In genomic region chr8:84973803-84974542, GRCm38 (mm10) we compare ENCODE assay signal across 10 mouse cellular contexts. TPM values are rescaled to one million over a fixed set of nuclear protein-coding genes. Genes with fewer than 3 reads are reported as not detected.
DNase-seq lines count a peak whose midpoint lies in the region; ATAC-seq lines count a peak whose summit lies in the region.
"Had no signal": no experiment of that assay in that cellular context is flagged by ENCODE, and none has a peak within 500 bp of the region (broad histone marks: within the 10 kb centered on the region; RNA-seq: fewer than 3 reads in every experiment).

No protein-coding gene starts in this region.

- ATAC-seq in hindbrain, embryonic 13.5 days (ENCODE audit: low FRiP score), result no peak
- ATAC-seq in liver, embryonic 15.5 days (ENCODE audit: insufficient read depth), result no peak
- ATAC-seq in inflammation-experienced regulatory T-cells, adult 6 months, result no peak

- H3K9me3 ChIP-seq in hindbrain, embryonic 13.5 days, result no peaks in the 10 kb centered on the region
- H3K9me3 ChIP-seq in liver, embryonic 15.5 days (replicated peaks), result no peaks in the 10 kb centered on the region
- H3K9me3 ChIP-seq: embryonic facial prominence, embryonic 13.5 days had no signal

- 0 out of 2 replicates have a peak overlapping the region, but pooled peaks have one; percentile 44 for H3K9ac ChIP-seq in hindbrain, embryonic 13.5 days
- peak overlapping the region; percentile 74; the same call in 1 of the 2 replicates for H3K9ac ChIP-seq in liver, embryonic 15.5 days
- H3K9ac ChIP-seq: embryonic facial prominence, embryonic 13.5 days had no signal

- H3K4me1 ChIP-seq in hindbrain, embryonic 13.5 days (replicated peaks), result peaks cover 67% of the 10 kb centered on the region
- H3K4me1 ChIP-seq in liver, embryonic 15.5 days (replicated peaks), result peaks cover 86% of the 10 kb centered on the region

- DNase-seq in left cerebral cortex, postnatal 14 days (ENCODE audit: low spot score in 2 of 2), result peak; percentile 64 to 75
- no peak for DNase-seq in left cerebral cortex, postnatal 36 days (ENCODE audit: low spot score in 2 of 2)
- DNase-seq in MN1 (ENCODE audit: low spot score), result peak; percentile 88
- peak; percentile 67 to 74 for DNase-seq in cerebellum, postnatal 10 days
- peak; percentile 54 to 70 for DNase-seq in spleen, postnatal 4 days (ENCODE audit: low spot score in 2 of 2)

- 61% methylated on average over 4 of the region's 4 CpGs for WGBS in hindbrain, embryonic 13.5 days
- 60% methylated on average over 4 of the region's 4 CpGs for WGBS in liver, embryonic 15.5 days (ENCODE audit: insufficient replicate concordance)

- peaks cover 41% of the 10 kb centered on the region for H3K36me3 ChIP-seq in hindbrain, embryonic 13.5 days
- H3K36me3 ChIP-seq in liver, embryonic 15.5 days (replicated peaks), result peaks cover 57% of the 10 kb centered on the region

- intact Hi-C loops in left cerebral cortex, postnatal 14 days (cut with DNase I), result loop anchor here (2.0 kb wide), 1 partner anchor 53 kb away; the partner anchor contains the start of gene Trir
- intact Hi-C loops in left cerebral cortex, postnatal 36 days (cut with DNase I), result loop anchor here (5.0 kb wide), 1 partner anchor 33 kb away; no protein-coding TSS in a partner anchor

- H3K27ac ChIP-seq in hindbrain, embryonic 13.5 days, result peak overlapping the region; percentile 9; the same call in 1 of the 2 replicates
- peak overlapping the region; percentile 97 for H3K27ac ChIP-seq in liver, embryonic 15.5 days (replicated peaks)
- H3K27ac ChIP-seq: embryonic facial prominence, embryonic 13.5 days had no signal

- H3K4me2 ChIP-seq in hindbrain, embryonic 13.5 days, result no peak overlapping the region
- H3K4me2 ChIP-seq in liver, embryonic 15.5 days, result peak overlapping the region; percentile 99
- H3K4me2 ChIP-seq: embryonic facial prominence, embryonic 13.5 days had no signal

- H3K4me3 ChIP-seq in hindbrain, embryonic 13.5 days, result no peak overlapping the region
- H3K4me3 ChIP-seq in liver, embryonic 15.5 days (replicated peaks), result peak overlapping the region; percentile 85
- H3K4me3 ChIP-seq: embryonic facial prominence, embryonic 13.5 days had no signal

- peaks cover 13% of the 10 kb centered on the region for H3K27me3 ChIP-seq in hindbrain, embryonic 13.5 days
- H3K27me3 ChIP-seq in liver, embryonic 15.5 days, result peaks cover 15% of the 10 kb centered on the region; the same call in 1 of the 2 replicates

RNA-seq across cellular contexts. Expression of gene Rnaseh2a, which starts 4.4 kb away (rescaled TPM):
- total RNA-seq in left cerebral cortex, postnatal 14 days (2021), result 10 to 100 TPM; 38.1 to 52.0 TPM
- 10 to 100 TPM; 41.2 to 55.4 TPM for total RNA-seq in left cerebral cortex, postnatal 36 days (2021)
- 61.4 and 62.1 TPM in 2 replicates for polyA plus RNA-seq in hindbrain, embryonic 13.5 days (2015; fragmentation: Nextera tagmentation; extraction: Ambion mirVana)
- polyA plus RNA-seq in liver, embryonic 15.5 days (2015; fragmentation: Nextera tagmentation; extraction: Ambion mirVana), result 101 TPM in 2 replicates
- polyA plus RNA-seq in inflammation-experienced regulatory T-cells, adult 6 months (2017; shearing (Covaris generic)), result 10 to 100 TPM; 57.0 to 88.9 (median 72.8) TPM

RNA-seq across cellular contexts. Expression of gene Junb, which starts 4.5 kb away (rescaled TPM):
- total RNA-seq in left cerebral cortex, postnatal 14 days (2021), result 10 to 100 TPM; 51.5 to 65.4 TPM
- 100 to 1,000 TPM in 1 of 2 experiments, 10 to 100 TPM in 1; 43.2 to 133 TPM for total RNA-seq in left cerebral cortex, postnatal 36 days (2021)
- polyA plus RNA-seq in hindbrain, embryonic 13.5 days (2015; fragmentation: Nextera tagmentation; extraction: Ambion mirVana), result 5.2 and 5.9 TPM in 2 replicates
- 18.2 and 22.1 TPM in 2 replicates for polyA plus RNA-seq in liver, embryonic 15.5 days (2015; fragmentation: Nextera tagmentation; extraction: Ambion mirVana)
- polyA plus RNA-seq in inflammation-experienced regulatory T-cells, adult 6 months (2017; shearing (Covaris generic)), result 10 to 100 TPM; 28.1 to 33.6 (median 33.1) TPM

RNA-seq across cellular contexts. Expression of gene Prdx2, which starts 4.6 kb away (rescaled TPM):
- 100 to 1,000 TPM; 402 to 429 TPM for total RNA-seq in left cerebral cortex, postnatal 14 days (2021)
- total RNA-seq in left cerebral cortex, postnatal 36 days (2021), result 100 to 1,000 TPM; 324 to 340 TPM
- 1,362 and 1,388 TPM in 2 replicates for polyA plus RNA-seq in hindbrain, embryonic 13.5 days (2015; fragmentation: Nextera tagmentation; extraction: Ambion mirVana)
- polyA plus RNA-seq in liver, embryonic 15.5 days (2015; fragmentation: Nextera tagmentation; extraction: Ambion mirVana), result 1,960 and 2,082 TPM in 2 replicates
- 100 to 1,000 TPM; 232 to 340 (median 290) TPM for polyA plus RNA-seq in inflammation-experienced regulatory T-cells, adult 6 months (2017; shearing (Covaris generic))

RNA-seq across cellular contexts. Expression of gene Gm49661, which starts 4.7 kb away (rescaled TPM):
- total RNA-seq in left cerebral cortex, postnatal 14 days (2021), result not detected
- 1 to 10 TPM in 1 of 2 experiments, not detected in 1; 1.6 TPM for total RNA-seq in left cerebral cortex, postnatal 36 days (2021)
- polyA plus RNA-seq in hindbrain, embryonic 13.5 days (2015; fragmentation: Nextera tagmentation; extraction: Ambion mirVana), result not detected in 2 replicates
- polyA plus RNA-seq in liver, embryonic 15.5 days (2015; fragmentation: Nextera tagmentation; extraction: Ambion mirVana), result not detected in 2 replicates
- polyA plus RNA-seq in inflammation-experienced regulatory T-cells, adult 6 months (2017; shearing (Covaris generic)), result not detected
- polyA plus RNA-seq: embryonic facial prominence, embryonic 13.5 days; macrophage had no signal

RNA-seq across cellular contexts. Expression of gene Hook2, which starts 16.4 kb away (rescaled TPM):
- 1 to 10 TPM; 7.5 to 8.1 TPM for total RNA-seq in left cerebral cortex, postnatal 14 days (2021)
- 10 to 100 TPM in 1 of 2 experiments, 1 to 10 TPM in 1; 8.2 to 10.0 TPM for total RNA-seq in left cerebral cortex, postnatal 36 days (2021)
- polyA plus RNA-seq in hindbrain, embryonic 13.5 days (2015; fragmentation: Nextera tagmentation; extraction: Ambion mirVana), result 25.1 and 25.5 TPM in 2 replicates
- polyA plus RNA-seq in liver, embryonic 15.5 days (2015; fragmentation: Nextera tagmentation; extraction: Ambion mirVana), result 6.5 and 8.6 TPM in 2 replicates
- 1 to 10 TPM; 2.2 to 4.9 (median 4.6) TPM for polyA plus RNA-seq in inflammation-experienced regulatory T-cells, adult 6 months (2017; shearing (Covaris generic))

Comparison
In these comparisons a context has a peak if more than half of its experiments do, and no peak if none do; other contexts are left out.
1. DNase-seq: peak in left cerebral cortex, postnatal 14 days (2 of 2), MN1 (single experiment), cerebellum, postnatal 10 days (2 of 2) and spleen, postnatal 4 days (2 of 2); none in left cerebral cortex, postnatal 36 days (0 of 2).